Mouse (Mus musculus): ENCODE measurements around the gene Itpripl2. TPM values are rescaled to one million over a fixed set of nuclear protein-coding genes. Genes with fewer than 3 reads are reported as not detected.
A peak's percentile ranks its signal among the peaks of the same experiment; 100 is the strongest.

The Itpripl2 gene
- polyA plus RNA-seq, 1 experiment from 2014 or later: 2.5 TPM

- no peak overlapping the region for H3K4me2 ChIP-seq (replicated peaks; ENCODE audit: low read depth, low read length)
- H3K4me1 ChIP-seq (ENCODE audit: control insufficient read depth, insufficient read depth, low read length): 0 out of 2 replicates have a peak, but pooled peaks cover 3% of the 10 kb centered on the region
- H3K9ac ChIP-seq (ENCODE audit: low read depth, low read length): no peak overlapping the region
- H3K4me3 ChIP-seq (ENCODE audit: low read length): no peak overlapping the region
- no peaks in the 10 kb centered on the region for H3K27me3 ChIP-seq (ENCODE audit: control insufficient read depth, insufficient read depth, low read length)
- no peaks in the 10 kb centered on the region for H3K36me3 ChIP-seq (ENCODE audit: control insufficient read depth, insufficient read depth, low read length)
- H3K9me3 ChIP-seq (ENCODE audit: control insufficient read depth, low read length): no peaks in the 10 kb centered on the region
- WGBS: 71% methylated on average over 2 of the region's 2 CpGs
- no peak overlapping the region for H3K27ac ChIP-seq (ENCODE audit: low read depth, low read length)
- ATAC-seq (ENCODE audit: low FRiP score, low TSS enrichment): peak; percentile 37; the same call in 1 of the 2 replicates
These were observed 26.0 kb upstream of the Itpripl2 start for GRCm38 (mm10) chr7:118517819-118518218.

- H3K9me3 ChIP-seq (ENCODE audit: control insufficient read depth, low read length): no peaks in the 10 kb centered on the region
- 0 out of 2 replicates have a peak, but pooled peaks cover 3% of the 10 kb centered on the region for H3K4me1 ChIP-seq (ENCODE audit: control insufficient read depth, insufficient read depth, low read length)
- no peak overlapping the region for H3K9ac ChIP-seq (ENCODE audit: low read depth, low read length)
- no peaks in the 10 kb centered on the region for H3K36me3 ChIP-seq (ENCODE audit: control insufficient read depth, insufficient read depth, low read length)
- no peak overlapping the region for H3K4me3 ChIP-seq (ENCODE audit: low read length)
- H3K27ac ChIP-seq (ENCODE audit: low read depth, low read length): no peak overlapping the region
- 82% methylated on average over 7 of the region's 7 CpGs for WGBS
- ATAC-seq (ENCODE audit: low FRiP score, low TSS enrichment): no peak
- no peak overlapping the region for H3K4me2 ChIP-seq (replicated peaks; ENCODE audit: low read depth, low read length)
- H3K27me3 ChIP-seq (ENCODE audit: control insufficient read depth, insufficient read depth, low read length): no peaks in the 10 kb centered on the region
These were observed 16.8 kb upstream of the Itpripl2 start for GRCm38 (mm10) chr7:118508556-118508955.

GRCm38 (mm10) chr7:118503844-118504243 is 12.1 kb upstream of the Itpripl2 start:
- 44% methylated on average over 4 of the region's 4 CpGs for WGBS
- Histone ChIP-seq H3K36me3 (ENCODE audit: control insufficient read depth, insufficient read depth, low read length) (no peaks in the 10 kb centered on the region), H3K4me3 (ENCODE audit: low read length) (no peak overlapping the region), H3K9ac (ENCODE audit: low read depth, low read length) (no peak overlapping the region), H3K27ac (ENCODE audit: low read depth, low read length) (no peak overlapping the region), H3K4me1 (ENCODE audit: control insufficient read depth, insufficient read depth, low read length) (no peaks in the 10 kb centered on the region), H3K4me2 (replicated peaks; ENCODE audit: low read depth, low read length) (no peak overlapping the region), H3K27me3 (ENCODE audit: control insufficient read depth, insufficient read depth, low read length) (no peaks in the 10 kb centered on the region), H3K9me3 (ENCODE audit: control insufficient read depth, low read length) (no peaks in the 10 kb centered on the region)
- ATAC-seq (ENCODE audit: low FRiP score, low TSS enrichment): no peak

GRCm38 (mm10) chr7:118502333-118502732 is 10.6 kb upstream of the Itpripl2 start:
- Histone ChIP-seq H3K4me1 (ENCODE audit: control insufficient read depth, insufficient read depth, low read length) (no peaks in the 10 kb centered on the region), H3K4me2 (replicated peaks; ENCODE audit: low read depth, low read length) (no peak overlapping the region), H3K9me3 (ENCODE audit: control insufficient read depth, low read length) (peaks cover 3% of the 10 kb centered on the region; the same call in 1 of the 2 replicates), H3K4me3 (ENCODE audit: low read length) (no peak overlapping the region), H3K36me3 (ENCODE audit: control insufficient read depth, insufficient read depth, low read length) (no peaks in the 10 kb centered on the region), H3K27ac (ENCODE audit: low read depth, low read length) (no peak overlapping the region), H3K27me3 (ENCODE audit: control insufficient read depth, insufficient read depth, low read length) (no peaks in the 10 kb centered on the region), H3K9ac (ENCODE audit: low read depth, low read length) (no peak overlapping the region)
- ATAC-seq (ENCODE audit: low FRiP score, low TSS enrichment): no peak
- WGBS: 74% methylated on average over 8 of the region's 8 CpGs

GRCm38 (mm10) chr7:118499784-118500435 is 8.1 kb upstream of the Itpripl2 start:
- H3K4me3 ChIP-seq (ENCODE audit: low read length): no peak overlapping the region
- no peak overlapping the region for H3K27ac ChIP-seq (ENCODE audit: low read depth, low read length)
- H3K27me3 ChIP-seq (ENCODE audit: control insufficient read depth, insufficient read depth, low read length): no peaks in the 10 kb centered on the region
- no peaks in the 10 kb centered on the region for H3K36me3 ChIP-seq (ENCODE audit: control insufficient read depth, insufficient read depth, low read length)
- no peak overlapping the region for H3K9ac ChIP-seq (ENCODE audit: low read depth, low read length)
- no peak for ATAC-seq (ENCODE audit: low FRiP score, low TSS enrichment)
- H3K4me1 ChIP-seq (ENCODE audit: control insufficient read depth, insufficient read depth, low read length): no peaks in the 10 kb centered on the region
- no peak overlapping the region for H3K4me2 ChIP-seq (replicated peaks; ENCODE audit: low read depth, low read length)
- peaks cover 4% of the 10 kb centered on the region; the same call in 1 of the 2 replicates for H3K9me3 ChIP-seq (ENCODE audit: control insufficient read depth, low read length)
- WGBS: 61% methylated on average over 7 of the region's 7 CpGs

GRCm38 (mm10) chr7:118498984-118499783 is 7.4 kb upstream of the Itpripl2 start:
- Histone ChIP-seq H3K27me3 (ENCODE audit: control insufficient read depth, insufficient read depth, low read length) (no peaks in the 10 kb centered on the region), H3K9ac (ENCODE audit: low read depth, low read length) (no peak overlapping the region), H3K9me3 (ENCODE audit: control insufficient read depth, low read length) (peaks cover 4% of the 10 kb centered on the region; the same call in 1 of the 2 replicates), H3K4me2 (replicated peaks; ENCODE audit: low read depth, low read length) (no peak overlapping the region), H3K27ac (ENCODE audit: low read depth, low read length) (no peak overlapping the region), H3K4me3 (ENCODE audit: low read length) (no peak overlapping the region), H3K4me1 (ENCODE audit: control insufficient read depth, insufficient read depth, low read length) (no peaks in the 10 kb centered on the region), H3K36me3 (ENCODE audit: control insufficient read depth, insufficient read depth, low read length) (no peaks in the 10 kb centered on the region)
- WGBS: 82% methylated on average over 12 of the region's 12 CpGs
- no peak for ATAC-seq (ENCODE audit: low FRiP score, low TSS enrichment)

- no peak for ATAC-seq (ENCODE audit: low FRiP score, low TSS enrichment)
- Histone ChIP-seq H3K27me3 (ENCODE audit: control insufficient read depth, insufficient read depth, low read length) (peaks cover 16% of the 10 kb centered on the region), H3K27ac (ENCODE audit: low read depth, low read length) (no peak overlapping the region), H3K9me3 (ENCODE audit: control insufficient read depth, low read length) (peaks cover 4% of the 10 kb centered on the region; the same call in 1 of the 2 replicates), H3K4me1 (ENCODE audit: control insufficient read depth, insufficient read depth, low read length) (0 out of 2 replicates have a peak, but pooled peaks cover 11% of the 10 kb centered on the region), H3K4me2 (replicated peaks; ENCODE audit: low read depth, low read length) (no peak overlapping the region), H3K36me3 (ENCODE audit: control insufficient read depth, insufficient read depth, low read length) (no peaks in the 10 kb centered on the region), H3K9ac (ENCODE audit: low read depth, low read length) (no peak overlapping the region), H3K4me3 (ENCODE audit: low read length) (no peak overlapping the region)
- 80% methylated on average over 4 of the region's 4 CpGs for WGBS
These were observed 3.3 kb upstream of the Itpripl2 start for GRCm38 (mm10) chr7:118494892-118495579.

- Histone ChIP-seq H3K36me3 (ENCODE audit: control insufficient read depth, insufficient read depth, low read length) (no peaks in the 10 kb centered on the region), H3K27me3 (ENCODE audit: control insufficient read depth, insufficient read depth, low read length) (peaks cover 22% of the 10 kb centered on the region), H3K4me1 (ENCODE audit: control insufficient read depth, insufficient read depth, low read length) (peaks cover 17% of the 10 kb centered on the region; the same call in 1 of the 2 replicates), H3K9me3 (ENCODE audit: control insufficient read depth, low read length) (peaks cover 4% of the 10 kb centered on the region; the same call in 1 of the 2 replicates), H3K9ac (ENCODE audit: low read depth, low read length) (no peak overlapping the region), H3K27ac (ENCODE audit: low read depth, low read length) (no peak overlapping the region), H3K4me2 (replicated peaks; ENCODE audit: low read depth, low read length) (no peak overlapping the region), H3K4me3 (ENCODE audit: low read length) (no peak overlapping the region)
- no peak for ATAC-seq (ENCODE audit: low FRiP score, low TSS enrichment)
- 90% methylated on average over 9 of the region's 9 CpGs for WGBS
These were observed 2.1 kb upstream of the Itpripl2 start for GRCm38 (mm10) chr7:118493892-118494291.
